Mouse (Mus musculus) liver, postnatal 0 days (tissue): ENCODE measurements at regions not wholly inside any gene's neighbourhood (a gene's known extent, or its start where the extent isn't known, plus 50 kb on each side); places are given as distances from the start of the nearest gene placed in this dataset.

Source experiments
- CTCF ChIP-seq: sonication (generic); IDR thresholded peaks from 2 replicates; pipeline ENCODE4 v1.5.1; 2016; ENCODE audit warnings: antibody characterized with exemption, low read depth
- EP300 ChIP-seq: IDR thresholded peaks from 2 replicates; pipeline ENCODE4 v1.6.1; 2016; ENCODE audit warnings: antibody characterized with exemption, low read depth, mild to moderate bottlenecking

- no peak for TF ChIP-seq EP300
- no peak for TF ChIP-seq CTCF
These were observed 110.6 kb upstream of the Lemd2 start for GRCm38 (mm10) chr17:27314821-27315392.
